ENCODE assay signal across 10 mouse cellular contexts in genomic region chr11:95853684-95854083, GRCm38 (mm10). TPM values are rescaled to one million over a fixed set of nuclear protein-coding genes. Genes with fewer than 3 reads are reported as not detected.
DNase-seq lines count a peak whose midpoint lies in the region; ATAC-seq and TF ChIP-seq lines count a peak whose summit lies in the region.
"Had no signal": no experiment of that assay in that cellular context is flagged by ENCODE, and none has a peak within 500 bp of the region (broad histone marks: within the 10 kb centered on the region; RNA-seq: fewer than 3 reads in every experiment).

No protein-coding gene starts in this region.

- WGBS in forebrain, postnatal 0 days: 59% methylated on average over 5 of the region's 5 CpGs
- 60% methylated on average over 5 of the region's 5 CpGs for WGBS in forebrain, embryonic 16.5 days
- WGBS in neural tube, embryonic 15.5 days: 61% methylated on average over 5 of the region's 5 CpGs

- no peaks in the 10 kb centered on the region for H3K9me3 ChIP-seq in forebrain, postnatal 0 days (ENCODE audit: low read length)
- no peaks in the 10 kb centered on the region for H3K9me3 ChIP-seq in forebrain, embryonic 16.5 days (ENCODE audit: control insufficient read depth, low read length)
- H3K9me3 ChIP-seq in neural tube, embryonic 15.5 days (replicated peaks): no peaks in the 10 kb centered on the region
- H3K9me3 ChIP-seq: heart, embryonic 15.5 days; midbrain, embryonic 12.5 days had no signal

- no peak overlapping the region for H3K4me2 ChIP-seq in forebrain, postnatal 0 days (ENCODE audit: low read depth)
- no peak overlapping the region for H3K4me2 ChIP-seq in forebrain, embryonic 16.5 days (ENCODE audit: low read length)
- H3K4me2 ChIP-seq in neural tube, embryonic 15.5 days: no peak overlapping the region
- H3K4me2 ChIP-seq: heart, embryonic 15.5 days; midbrain, embryonic 12.5 days had no signal

- no peaks in the 10 kb centered on the region for H3K36me3 ChIP-seq in forebrain, postnatal 0 days (ENCODE audit: insufficient read depth)
- H3K36me3 ChIP-seq in forebrain, embryonic 16.5 days (ENCODE audit: control insufficient read depth, insufficient read depth): no peaks in the 10 kb centered on the region
- no peaks in the 10 kb centered on the region for H3K36me3 ChIP-seq in neural tube, embryonic 15.5 days
- H3K36me3 ChIP-seq: heart, embryonic 15.5 days; midbrain, embryonic 12.5 days had no signal

- DNase-seq in forebrain, postnatal 0 days: no peak
- DNase-seq in urinary bladder, postnatal 14 days (ENCODE audit: low spot score): peak; percentile 75
- no peak for DNase-seq in urinary bladder, postnatal 4 days (ENCODE audit: low spot score in 2 of 2)
- peak; percentile 69 to 83 for DNase-seq in cerebellum, postnatal 25 days
- peak; percentile 79 to 90 for DNase-seq in kidney, postnatal 25 days
- DNase-seq in right cerebral cortex, postnatal 4 days: peak; percentile 55

- no peak overlapping the region for H3K4me3 ChIP-seq in forebrain, postnatal 0 days (ENCODE audit: low read depth, low read length)
- no peak overlapping the region for H3K4me3 ChIP-seq in forebrain, embryonic 16.5 days (replicated peaks; ENCODE audit: low read length)
- H3K4me3 ChIP-seq in neural tube, embryonic 15.5 days (replicated peaks): no peak overlapping the region
- H3K4me3 ChIP-seq: heart, embryonic 15.5 days; midbrain, embryonic 12.5 days had no signal

- ATAC-seq in forebrain, postnatal 0 days: no peak
- ATAC-seq in forebrain, embryonic 16.5 days: no peak
- ATAC-seq in neural tube, embryonic 15.5 days (ENCODE audit: low FRiP score): no peak

- TF ChIP-seq CTCF in forebrain, postnatal 0 days (IDR thresholded peaks at IDR 0.05; ENCODE audit: low read depth): peak; percentile 67

- no peak overlapping the region for H3K9ac ChIP-seq in forebrain, postnatal 0 days
- no peak overlapping the region for H3K9ac ChIP-seq in forebrain, embryonic 16.5 days (replicated peaks; ENCODE audit: low read depth, low read length)
- H3K9ac ChIP-seq in neural tube, embryonic 15.5 days (replicated peaks): no peak overlapping the region
- H3K9ac ChIP-seq: heart, embryonic 15.5 days; midbrain, embryonic 12.5 days had no signal

- no peaks in the 10 kb centered on the region for H3K27me3 ChIP-seq in forebrain, postnatal 0 days (ENCODE audit: insufficient read depth, low read length)
- no peaks in the 10 kb centered on the region for H3K27me3 ChIP-seq in forebrain, embryonic 16.5 days (replicated peaks; ENCODE audit: control insufficient read depth, insufficient read depth, low read length)
- H3K27me3 ChIP-seq in neural tube, embryonic 15.5 days (replicated peaks): peaks cover 11% of the 10 kb centered on the region; the same call in 1 of the 2 replicates
- H3K27me3 ChIP-seq: heart, embryonic 15.5 days; midbrain, embryonic 12.5 days had no signal

- H3K27ac ChIP-seq in forebrain, postnatal 0 days (ENCODE audit: low read depth, low read length): no peak overlapping the region
- H3K27ac ChIP-seq in forebrain, embryonic 16.5 days (ENCODE audit: low read length): no peak overlapping the region
- H3K27ac ChIP-seq in neural tube, embryonic 15.5 days (replicated peaks): no peak overlapping the region
- H3K27ac ChIP-seq: heart, embryonic 15.5 days; midbrain, embryonic 12.5 days had no signal

- H3K4me1 ChIP-seq in forebrain, postnatal 0 days (ENCODE audit: insufficient read depth): no peaks in the 10 kb centered on the region
- peaks cover 5% of the 10 kb centered on the region for H3K4me1 ChIP-seq in forebrain, embryonic 16.5 days (replicated peaks; ENCODE audit: control insufficient read depth, insufficient read depth, low read length)
- peaks cover 9% of the 10 kb centered on the region for H3K4me1 ChIP-seq in neural tube, embryonic 15.5 days

RNA-seq across cellular contexts. Expression of gene Abi3, which starts 11.4 kb away (rescaled TPM):
- 0.19 and 0.62 TPM in 2 replicates for total RNA-seq in forebrain, postnatal 0 days (2014; rRNA removed)
- 1.4 and 1.5 TPM in 2 replicates for polyA plus RNA-seq in forebrain, postnatal 0 days (2015; fragmentation: Nextera tagmentation; extraction: Ambion mirVana)
- polyA plus RNA-seq in forebrain, embryonic 16.5 days (2015; fragmentation: Nextera tagmentation; extraction: Ambion mirVana): 1.5 and 2.0 TPM in 2 replicates
- 1.6 and 15.2 TPM in 2 replicates for polyA plus RNA-seq in neural tube, embryonic 15.5 days (2015; fragmentation: Nextera tagmentation; extraction: Ambion mirVana)

RNA-seq across cellular contexts. Expression of gene Gngt2, which starts 16.7 kb away (rescaled TPM):
- total RNA-seq in forebrain, postnatal 0 days (2014; rRNA removed): 1.0 and 1.6 TPM in 2 replicates
- polyA plus RNA-seq in forebrain, postnatal 0 days (2015; fragmentation: Nextera tagmentation; extraction: Ambion mirVana): 1.9 and 2.9 TPM in 2 replicates
- 2.7 and 2.9 TPM in 2 replicates for polyA plus RNA-seq in forebrain, embryonic 16.5 days (2015; fragmentation: Nextera tagmentation; extraction: Ambion mirVana)
- polyA plus RNA-seq in neural tube, embryonic 15.5 days (2015; fragmentation: Nextera tagmentation; extraction: Ambion mirVana): 3.5 and 13.2 TPM in 2 replicates

RNA-seq across cellular contexts. Expression of gene Phospho1, which starts 29.4 kb away (rescaled TPM):
- 0.90 and 2.7 TPM in 2 replicates for total RNA-seq in forebrain, postnatal 0 days (2014; rRNA removed)
- polyA plus RNA-seq in forebrain, postnatal 0 days (2015; fragmentation: Nextera tagmentation; extraction: Ambion mirVana): not detected in 2 replicates
- not detected in 2 replicates for polyA plus RNA-seq in forebrain, embryonic 16.5 days (2015; fragmentation: Nextera tagmentation; extraction: Ambion mirVana)
- polyA plus RNA-seq in neural tube, embryonic 15.5 days (2015; fragmentation: Nextera tagmentation; extraction: Ambion mirVana): 0.64 TPM in 1 of 2 replicates, not detected in the other
- polyA plus RNA-seq: midbrain, embryonic 12.5 days had no signal

Comparison
In these comparisons a context has a peak if more than half of its experiments do, and no peak if none do; other contexts are left out.
1. DNase-seq: peak in urinary bladder, postnatal 14 days (single experiment), cerebellum, postnatal 25 days (2 of 2), kidney, postnatal 25 days (2 of 2) and right cerebral cortex, postnatal 4 days (single experiment); none in forebrain, postnatal 0 days (single experiment) and urinary bladder, postnatal 4 days (0 of 2).